Mouse (Mus musculus) CD8-positive naive resting alpha-beta T cell, adult 57 days (primary cell): Measurements from ENCODE around the gene Ccdc160. TPM values are rescaled to one million over a fixed set of nuclear protein-coding genes. Genes with fewer than 3 reads are reported as not detected.

Experiments
- total RNA-seq: library from RNA; stranded (reverse); gene quantifications from one replicate; pipeline ENCODE4 v1.2.4, GENCODE M21; 2023

The Ccdc160 gene
- total RNA-seq, result not detected

GRCm38 (mm10) chrX:52790980-52791593, at the start of gene Ccdc160:
TSS of gene Ccdc160 (plus strand) at chrX:52791200.

Other genes with a start within 250 kb of the Ccdc160 start
- not detected for gene Gpc3, start 177.2 kb upstream of the Ccdc160 start, total RNA-seq
- 31.1 TPM for gene Phf6, start 121.1 kb downstream of the Ccdc160 start, total RNA-seq
- 61.6 TPM for gene Hprt, start 196.9 kb downstream of the Ccdc160 start, total RNA-seq